Mouse (Mus musculus): ENCODE data around the gene Dspp. TPM values are rescaled to one million over a fixed set of nuclear protein-coding genes. Genes with fewer than 3 reads are reported as not detected.

Dspp gene
- polyA plus RNA-seq, 1 experiment from 2014 or later: not detected

GRCm38 (mm10) chr5:104183743-104184142 is 13.2 kb downstream of the Dspp start:
- ATAC-seq (ENCODE audit: low FRiP score) (no peak), DNase-seq (ENCODE audit: low spot score) (no peak)
- no peak overlapping the region for H3K4me2 ChIP-seq (replicated peaks)
- H3K4me1 ChIP-seq (replicated peaks; ENCODE audit: control insufficient read depth, insufficient read depth, low read length): no peaks in the 10 kb centered on the region
- no peak overlapping the region for H3K4me3 ChIP-seq (replicated peaks; ENCODE audit: low read length)
- H3K27me3 ChIP-seq (ENCODE audit: control insufficient read depth, insufficient read depth, low read length): no peaks in the 10 kb centered on the region
- 83% methylated on average over 1 of the region's 1 CpGs for WGBS
- H3K9ac ChIP-seq: no peak overlapping the region
- H3K27ac ChIP-seq: no peak overlapping the region
- H3K9me3 ChIP-seq (ENCODE audit: control insufficient read depth, low read length): peaks cover 25% of the 10 kb centered on the region
- H3K36me3 ChIP-seq (replicated peaks; ENCODE audit: control insufficient read depth, insufficient read depth): no peaks in the 10 kb centered on the region

- WGBS: 81% methylated on average over 3 of the region's 3 CpGs
- H3K27me3 ChIP-seq (ENCODE audit: control insufficient read depth, insufficient read depth, low read length): no peaks in the 10 kb centered on the region
- no peak overlapping the region for H3K4me3 ChIP-seq (replicated peaks; ENCODE audit: low read length)
- H3K9me3 ChIP-seq (ENCODE audit: control insufficient read depth, low read length): peaks cover 12% of the 10 kb centered on the region; the same call in 1 of the 2 replicates
- H3K36me3 ChIP-seq (replicated peaks; ENCODE audit: control insufficient read depth, insufficient read depth): no peaks in the 10 kb centered on the region
- no peak for DNase-seq (ENCODE audit: low spot score)
- no peak overlapping the region for H3K9ac ChIP-seq
- H3K4me2 ChIP-seq (replicated peaks): no peak overlapping the region
- ATAC-seq (ENCODE audit: low FRiP score): no peak
- H3K27ac ChIP-seq: no peak overlapping the region
- no peaks in the 10 kb centered on the region for H3K4me1 ChIP-seq (replicated peaks; ENCODE audit: control insufficient read depth, insufficient read depth, low read length)
Measured at GRCm38 (mm10) chr5:104187281-104187680, 16.8 kb downstream of the Dspp start.

GRCm38 (mm10) chr5:104195086-104195485 is 24.6 kb downstream of the Dspp start:
- WGBS: 90% methylated on average over 1 of the region's 1 CpGs

GRCm38 (mm10) chr5:104201153-104201950 is 30.8 kb downstream of the Dspp start:
- no peak overlapping the region for H3K27ac ChIP-seq
- no peak overlapping the region for H3K9ac ChIP-seq
- ATAC-seq (ENCODE audit: low FRiP score) (no peak), DNase-seq (ENCODE audit: low spot score) (no peak)
- H3K36me3 ChIP-seq (replicated peaks; ENCODE audit: control insufficient read depth, insufficient read depth): no peaks in the 10 kb centered on the region
- no peaks in the 10 kb centered on the region for H3K4me1 ChIP-seq (replicated peaks; ENCODE audit: control insufficient read depth, insufficient read depth, low read length)
- no peaks in the 10 kb centered on the region for H3K9me3 ChIP-seq (ENCODE audit: control insufficient read depth, low read length)
- WGBS: 94% methylated on average over 12 of the region's 12 CpGs
- no peak overlapping the region for H3K4me2 ChIP-seq (replicated peaks)
- no peaks in the 10 kb centered on the region for H3K27me3 ChIP-seq (ENCODE audit: control insufficient read depth, insufficient read depth, low read length)
- no peak overlapping the region for H3K4me3 ChIP-seq (replicated peaks; ENCODE audit: low read length)

More at GRCm38 (mm10) chr5:104195086-104195485, 24.6 kb downstream of the Dspp start:
- no peak overlapping the region for H3K9ac ChIP-seq
- no peak overlapping the region for H3K4me2 ChIP-seq (replicated peaks)
- H3K4me3 ChIP-seq (replicated peaks; ENCODE audit: low read length): no peak overlapping the region
- no peaks in the 10 kb centered on the region for H3K4me1 ChIP-seq (replicated peaks; ENCODE audit: control insufficient read depth, insufficient read depth, low read length)
- no peak for DNase-seq (ENCODE audit: low spot score)
- no peaks in the 10 kb centered on the region for H3K9me3 ChIP-seq (ENCODE audit: control insufficient read depth, low read length)
- H3K27me3 ChIP-seq (ENCODE audit: control insufficient read depth, insufficient read depth, low read length): no peaks in the 10 kb centered on the region
- H3K36me3 ChIP-seq (replicated peaks; ENCODE audit: control insufficient read depth, insufficient read depth): no peaks in the 10 kb centered on the region
- no peak for ATAC-seq (ENCODE audit: low FRiP score)
- no peak overlapping the region for H3K27ac ChIP-seq

- H3K9me3 ChIP-seq (ENCODE audit: control insufficient read depth, low read length): no peaks in the 10 kb centered on the region
- no peak for DNase-seq (ENCODE audit: low spot score)
- H3K9ac ChIP-seq: no peak within 1 kb of the TSS
- no peak within 1 kb of the TSS for H3K27ac ChIP-seq
- no peaks in the 10 kb centered on the region for H3K36me3 ChIP-seq (replicated peaks; ENCODE audit: control insufficient read depth, insufficient read depth)
- WGBS: 81% methylated on average over 5 of the region's 5 CpGs
- H3K4me3 ChIP-seq (replicated peaks; ENCODE audit: low read length): no peak within 1 kb of the TSS
- no peaks in the 10 kb centered on the region for H3K27me3 ChIP-seq (ENCODE audit: control insufficient read depth, insufficient read depth, low read length)
- H3K4me1 ChIP-seq (replicated peaks; ENCODE audit: control insufficient read depth, insufficient read depth, low read length): no peaks in the 10 kb centered on the region
- no peak for ATAC-seq (ENCODE audit: low FRiP score)
- no peak within 1 kb of the TSS for H3K4me2 ChIP-seq (replicated peaks)
Measured at GRCm38 (mm10) chr5:104202351-104202750, 31.8 kb downstream of the Dspp start, which contains the start of gene Dmp1. TSS of gene Dmp1 (plus strand) at chr5:104202613.

GRCm38 (mm10) chr5:104212531-104212930 is 42.0 kb downstream of the Dspp start:
- Histone ChIP-seq H3K4me2 (replicated peaks) (no peak overlapping the region), H3K4me3 (replicated peaks; ENCODE audit: low read length) (no peak overlapping the region), H3K9ac (no peak overlapping the region), H3K27me3 (ENCODE audit: control insufficient read depth, insufficient read depth, low read length) (no peaks in the 10 kb centered on the region), H3K9me3 (ENCODE audit: control insufficient read depth, low read length) (no peaks in the 10 kb centered on the region), H3K4me1 (replicated peaks; ENCODE audit: control insufficient read depth, insufficient read depth, low read length) (no peaks in the 10 kb centered on the region), H3K27ac (no peak overlapping the region), H3K36me3 (replicated peaks; ENCODE audit: control insufficient read depth, insufficient read depth) (no peaks in the 10 kb centered on the region)
- ATAC-seq (ENCODE audit: low FRiP score) (no peak), DNase-seq (ENCODE audit: low spot score) (no peak)
- WGBS: 73% methylated on average over 11 of the region's 11 CpGs

- peak; percentile 76 for DNase-seq (ENCODE audit: low spot score)
- ATAC-seq (ENCODE audit: low FRiP score): no peak
- Histone ChIP-seq H3K36me3 (replicated peaks; ENCODE audit: control insufficient read depth, insufficient read depth) (no peaks in the 10 kb centered on the region), H3K4me1 (replicated peaks; ENCODE audit: control insufficient read depth, insufficient read depth, low read length) (no peaks in the 10 kb centered on the region), H3K4me3 (replicated peaks; ENCODE audit: low read length) (no peak overlapping the region), H3K4me2 (replicated peaks) (no peak overlapping the region), H3K27me3 (ENCODE audit: control insufficient read depth, insufficient read depth, low read length) (no peaks in the 10 kb centered on the region), H3K27ac (no peak overlapping the region), H3K9ac (no peak overlapping the region), H3K9me3 (ENCODE audit: control insufficient read depth, low read length) (no peaks in the 10 kb centered on the region)
- 35% methylated on average over 5 of the region's 5 CpGs for WGBS
Measured at GRCm38 (mm10) chr5:104218926-104219325, 48.4 kb downstream of the Dspp start.

GRCm38 (mm10) chr5:104224299-104224698 is 53.8 kb downstream of the Dspp start:
- H3K4me2 ChIP-seq (replicated peaks): no peak overlapping the region
- no peak overlapping the region for H3K4me3 ChIP-seq (replicated peaks; ENCODE audit: low read length)
- no peaks in the 10 kb centered on the region for H3K36me3 ChIP-seq (replicated peaks; ENCODE audit: control insufficient read depth, insufficient read depth)
- no peaks in the 10 kb centered on the region for H3K27me3 ChIP-seq (ENCODE audit: control insufficient read depth, insufficient read depth, low read length)
- no peaks in the 10 kb centered on the region for H3K9me3 ChIP-seq (ENCODE audit: control insufficient read depth, low read length)
- no peaks in the 10 kb centered on the region for H3K4me1 ChIP-seq (replicated peaks; ENCODE audit: control insufficient read depth, insufficient read depth, low read length)
- no peak overlapping the region for H3K9ac ChIP-seq
- ATAC-seq (ENCODE audit: low FRiP score) (no peak), DNase-seq (ENCODE audit: low spot score) (no peak)
- WGBS: 83% methylated on average over 3 of the region's 3 CpGs
- H3K27ac ChIP-seq: no peak overlapping the region

- no peak for ATAC-seq (ENCODE audit: low FRiP score)
- Histone ChIP-seq H3K4me3 (replicated peaks; ENCODE audit: low read length) (no peak overlapping the region), H3K27ac (no peak overlapping the region), H3K27me3 (ENCODE audit: control insufficient read depth, insufficient read depth, low read length) (no peaks in the 10 kb centered on the region), H3K4me1 (replicated peaks; ENCODE audit: control insufficient read depth, insufficient read depth, low read length) (no peaks in the 10 kb centered on the region), H3K36me3 (replicated peaks; ENCODE audit: control insufficient read depth, insufficient read depth) (no peaks in the 10 kb centered on the region), H3K4me2 (replicated peaks) (no peak overlapping the region), H3K9me3 (ENCODE audit: control insufficient read depth, low read length) (no peaks in the 10 kb centered on the region), H3K9ac (no peak overlapping the region)
- DNase-seq (ENCODE audit: low spot score): no peak
Measured at GRCm38 (mm10) chr5:104224750-104225149, 54.2 kb downstream of the Dspp start.
